Mouse (Mus musculus): ENCODE results near the gene F2rl1. TPM values are rescaled to one million over a fixed set of nuclear protein-coding genes. Genes with fewer than 3 reads are reported as not detected.

The F2rl1 gene
- total RNA-seq, 2 experiments from 2014 or later: 0.55 to 0.78 TPM

DNA sequence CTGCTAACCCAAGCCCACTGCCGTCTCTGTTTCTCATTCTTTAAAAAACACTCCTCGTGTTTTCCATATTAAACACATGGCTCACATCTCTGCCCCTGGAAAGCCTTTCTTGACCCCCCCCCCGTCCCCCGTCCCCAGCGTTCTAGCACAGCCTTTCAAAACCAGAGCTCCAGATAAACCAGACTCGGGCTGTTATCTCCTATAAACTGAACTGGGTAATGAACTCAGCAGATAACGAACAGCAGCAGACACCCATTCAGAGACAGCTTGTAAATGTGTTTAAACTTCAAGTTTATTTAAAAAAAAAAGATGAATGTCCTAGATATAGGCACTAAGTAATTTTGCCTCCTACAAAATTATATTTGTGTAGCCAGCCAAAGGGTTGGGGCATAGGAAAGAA is 49.9 kb downstream of the F2rl1 start:
- no peak for DNase-seq
- intact Hi-C loops (cut with DNase I): no loop called here

DNA sequence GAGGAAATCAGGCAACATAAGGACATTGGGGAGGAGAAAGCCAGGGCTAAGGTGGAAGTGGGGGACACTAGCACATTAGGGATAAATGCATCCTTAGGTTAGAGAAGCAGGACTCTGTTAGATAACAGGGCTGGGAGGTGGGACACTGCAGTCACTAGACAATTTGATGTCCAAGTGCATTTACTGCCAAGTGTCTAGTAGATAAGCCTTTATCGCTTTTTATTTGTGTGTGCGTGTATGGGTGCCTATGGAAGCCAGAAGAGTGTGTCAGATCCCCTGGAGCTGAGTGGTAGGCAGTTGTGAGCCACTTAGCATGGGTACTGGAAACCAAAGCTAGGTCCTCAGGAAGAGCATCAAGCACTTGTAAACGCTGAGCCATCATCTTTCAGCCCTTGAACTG is 50.7 kb downstream of the F2rl1 start:
- no peak for DNase-seq
- intact Hi-C loops (cut with DNase I): no loop called here

DNA sequence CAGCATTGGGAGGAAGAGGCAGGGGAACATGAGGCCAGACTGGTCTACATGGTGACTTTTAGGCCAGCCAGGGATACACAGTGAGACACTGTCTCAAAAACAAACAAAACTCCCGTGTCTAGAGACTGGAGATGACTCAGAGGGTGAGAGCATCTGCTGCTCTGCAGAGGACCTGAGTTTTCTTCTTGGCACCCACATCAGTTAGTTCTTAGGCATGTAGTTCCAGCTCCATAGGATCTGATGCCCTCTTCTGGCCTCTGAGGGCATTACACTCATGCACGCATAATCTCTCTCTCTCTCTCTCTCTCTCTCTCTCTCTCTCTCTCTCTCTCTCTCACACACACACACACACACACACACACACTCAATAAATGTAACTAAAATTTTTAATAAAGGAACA is 54.1 kb downstream of the F2rl1 start:
- DNase-seq: no peak
- intact Hi-C loops (cut with DNase I): no loop called here

Other genes starting within 250 kb of the F2rl1 start
- 10 to 100 TPM; 17.8 to 19.7 TPM for gene Zbed3, start 201.6 kb downstream of the F2rl1 start, total RNA-seq (2021)
- 10 to 100 TPM; 21.8 to 22.1 TPM for gene Aggf1, start 149.9 kb downstream of the F2rl1 start, total RNA-seq (2021)
- gene Crhbp, start 80.3 kb downstream of the F2rl1 start, total RNA-seq (2021): not detected
- not detected for gene S100z, start 46.5 kb downstream of the F2rl1 start, total RNA-seq (2021)
- gene F2r, start 93.3 kb upstream of the F2rl1 start, total RNA-seq (2021): 10 to 100 TPM; 27.9 to 30.4 TPM
- gene F2rl2, start 171.6 kb upstream of the F2rl1 start, total RNA-seq (2021): under 1 TPM in 1 of 2 experiments, not detected in 1; 0.12 TPM

All from heart, postnatal 14 days (tissue).